Mouse (Mus musculus): Measurements from ENCODE around the gene Cnksr3. TPM values are rescaled to one million over a fixed set of nuclear protein-coding genes. Genes with fewer than 3 reads are reported as not detected.

Gene Cnksr3
- total RNA-seq, 4 experiments from 2014 or later, result 17.2 to 25.1 (median 23.2) TPM

- no peak for DNase-seq (ENCODE audit: low spot score)
Observed at GRCm38 (mm10) chr10:7149671-7150595, 62.1 kb downstream of the Cnksr3 start.

- DNase-seq (ENCODE audit: low spot score), result no peak
Observed at GRCm38 (mm10) chr10:7145614-7146013, 66.4 kb downstream of the Cnksr3 start.

DNA sequence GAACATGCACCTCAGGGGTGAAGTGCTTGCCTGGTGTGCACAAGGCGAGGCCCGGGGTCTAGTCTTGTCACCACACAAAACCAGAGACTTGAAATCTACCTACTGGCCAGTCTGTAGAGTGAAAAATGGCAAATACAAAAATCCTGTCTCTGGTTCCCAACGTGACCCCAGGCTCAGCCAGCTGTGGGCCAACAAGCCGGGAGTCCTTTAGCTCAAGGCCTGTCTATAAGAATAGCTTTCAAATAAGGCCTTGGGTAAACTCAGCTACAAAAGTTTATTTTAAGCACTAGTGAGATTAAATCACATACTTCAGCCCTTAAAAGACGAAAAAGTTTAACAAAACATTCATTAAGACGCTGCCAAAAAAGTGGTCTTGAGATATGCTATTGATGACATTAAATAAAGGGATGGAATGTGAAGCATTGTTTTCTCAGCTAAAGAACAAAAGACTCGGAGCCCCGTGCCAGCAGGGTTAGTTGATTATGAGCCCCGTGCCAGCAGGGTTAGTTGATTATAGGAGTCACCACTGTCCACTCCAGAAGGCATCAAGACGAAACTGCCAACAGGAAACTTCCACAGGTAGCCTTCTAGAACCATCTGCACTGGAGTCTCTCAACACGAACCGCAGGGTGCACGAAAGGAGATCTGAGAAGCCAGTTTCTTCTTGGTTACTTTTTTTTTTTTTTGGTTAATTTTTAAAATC lies 67.8 kb downstream of the Cnksr3 start:
- no peak for DNase-seq (ENCODE audit: low spot score)

DNA sequence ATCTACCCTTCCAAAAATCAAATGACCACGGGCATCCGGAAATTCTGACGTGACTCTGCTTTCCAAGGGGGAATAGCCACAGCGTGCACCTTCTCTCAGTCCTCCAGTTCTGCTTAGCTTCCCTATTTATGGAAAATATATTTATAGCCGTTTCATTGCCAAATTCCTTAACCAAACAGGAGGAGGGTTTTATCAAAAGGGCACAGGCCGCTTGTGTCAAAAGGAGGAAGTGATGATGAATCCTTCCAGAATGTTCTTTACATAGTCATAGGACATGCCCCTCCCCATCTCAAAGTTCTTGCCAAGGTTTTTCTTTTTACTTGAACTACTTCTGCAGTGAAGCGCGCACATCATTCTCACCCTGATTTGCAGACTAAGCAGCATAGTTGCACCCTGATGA lies 69.8 kb downstream of the Cnksr3 start:
- peak; percentile 77 for DNase-seq (ENCODE audit: low spot score)

DNA sequence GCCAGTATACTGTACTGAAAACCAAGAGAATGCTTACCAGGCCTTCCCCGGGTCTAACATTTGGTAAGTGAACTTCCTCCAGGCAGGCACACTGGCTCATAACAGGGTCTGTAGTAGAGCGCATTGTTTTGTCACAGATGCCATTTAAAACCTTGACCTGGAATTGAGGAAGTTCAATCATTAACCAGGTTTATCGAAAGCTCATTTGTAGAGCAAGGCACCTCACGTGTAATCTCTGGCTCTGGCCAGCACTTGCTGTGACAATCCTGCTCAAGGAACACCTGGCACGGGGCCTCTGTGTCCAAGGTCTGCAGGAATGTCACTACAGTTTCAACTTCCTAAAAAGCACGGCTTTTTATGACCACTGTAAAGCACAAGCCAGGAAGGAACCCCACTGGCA lies 71.8 kb downstream of the Cnksr3 start:
- no peak for DNase-seq (ENCODE audit: low spot score)

- DNase-seq (ENCODE audit: low spot score), result no peak
Observed at GRCm38 (mm10) chr10:7138049-7138448, 74.0 kb downstream of the Cnksr3 start.

- no peak for DNase-seq (ENCODE audit: low spot score)
Observed at GRCm38 (mm10) chr10:7135751-7136150, 76.3 kb downstream of the Cnksr3 start.

DNA sequence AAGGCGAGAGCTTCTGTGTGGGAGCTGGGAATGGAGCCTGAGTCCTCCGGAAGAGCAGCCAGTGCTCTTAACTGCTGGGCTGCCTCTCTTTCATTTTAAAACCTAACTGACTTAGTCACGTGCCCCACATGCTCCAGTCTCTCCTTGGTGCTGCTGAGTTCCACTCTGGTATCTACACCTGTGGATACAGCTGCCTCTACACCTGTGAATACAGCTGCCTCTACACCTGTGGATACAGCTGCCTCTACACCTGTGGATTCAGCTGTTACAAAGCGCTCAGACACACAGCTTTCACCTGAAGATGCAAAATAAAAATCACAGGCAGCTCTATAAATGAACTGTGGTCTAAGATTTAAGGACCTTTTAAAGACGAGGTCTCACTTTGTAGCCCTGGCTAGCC lies 79.0 kb downstream of the Cnksr3 start:
- no peak for DNase-seq (ENCODE audit: low spot score)

- no peak for DNase-seq (ENCODE audit: low spot score)
Observed at GRCm38 (mm10) chr10:7131441-7131840, 80.6 kb downstream of the Cnksr3 start.

- no peak for DNase-seq (ENCODE audit: low spot score)
Observed at GRCm38 (mm10) chr10:7127828-7128227, 84.2 kb downstream of the Cnksr3 start.

DNA sequence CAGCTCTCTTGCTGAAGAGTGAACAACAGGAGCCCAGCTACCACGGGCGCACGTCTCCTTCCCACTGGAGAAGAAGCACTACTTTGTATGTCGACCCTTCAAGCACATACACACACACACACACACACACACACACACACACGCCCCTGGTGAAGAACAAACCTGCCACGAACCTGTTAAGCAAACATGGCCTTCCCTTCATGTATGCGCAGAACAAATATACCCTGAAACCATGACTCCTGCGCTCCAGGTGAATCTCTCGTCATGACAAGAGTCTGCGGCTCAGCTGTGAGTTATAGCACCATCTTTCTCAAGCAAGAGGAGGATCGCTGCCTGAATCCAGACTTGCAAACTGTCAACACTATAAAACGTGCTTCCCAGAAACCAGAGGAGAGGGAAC lies 85.2 kb downstream of the Cnksr3 start:
- no peak for DNase-seq (ENCODE audit: low spot score)

GRCm38 (mm10) chr10:7126287-7126686 lies 85.8 kb downstream of the Cnksr3 start:
- DNase-seq (ENCODE audit: low spot score), result no peak

GRCm38 (mm10) chr10:7124993-7125392 lies 87.0 kb downstream of the Cnksr3 start:
- DNase-seq (ENCODE audit: low spot score), result no peak

DNA sequence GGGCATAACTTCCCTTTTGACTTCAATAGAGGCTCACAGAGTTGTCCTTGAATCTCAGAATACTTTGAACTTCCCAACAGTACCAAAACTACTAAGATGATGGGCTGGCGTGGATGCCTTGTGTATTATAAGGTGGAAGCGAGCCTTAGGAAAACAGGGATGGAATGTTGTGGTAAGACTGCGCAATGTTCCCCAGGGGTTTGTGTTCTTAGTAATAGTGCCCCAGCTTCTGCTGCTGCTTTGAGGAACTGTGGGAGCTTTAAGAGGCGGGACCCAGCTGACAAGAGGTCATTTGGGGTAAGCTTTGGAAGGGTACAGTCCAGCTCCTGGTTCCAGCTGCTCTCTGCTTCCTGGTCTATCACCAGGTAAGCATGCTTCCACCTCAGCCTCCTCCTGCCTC lies 89.7 kb downstream of the Cnksr3 start:
- no peak for DNase-seq (ENCODE audit: low spot score)

DNA sequence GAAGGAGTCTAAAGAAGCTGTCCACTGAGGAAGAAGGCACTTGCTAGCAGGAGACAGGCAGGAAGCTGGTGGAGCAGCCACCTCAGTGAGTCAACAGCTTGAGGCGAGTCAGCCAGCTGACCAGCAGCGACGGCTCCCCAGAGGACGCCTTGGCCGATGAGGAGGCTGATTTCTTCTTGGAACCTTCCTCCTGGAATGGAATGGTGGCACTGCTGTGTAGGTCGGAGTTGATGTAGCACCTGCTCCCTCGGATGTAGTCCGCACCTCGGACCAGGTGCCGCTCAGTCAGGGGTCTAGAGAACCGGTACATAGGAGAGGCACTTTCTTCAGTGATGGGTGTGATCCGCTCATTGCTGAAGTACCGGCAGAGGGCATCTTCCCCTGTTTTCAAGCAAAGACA lies 91.8 kb downstream of the Cnksr3 start:
- no peak for DNase-seq (ENCODE audit: low spot score)

DNA sequence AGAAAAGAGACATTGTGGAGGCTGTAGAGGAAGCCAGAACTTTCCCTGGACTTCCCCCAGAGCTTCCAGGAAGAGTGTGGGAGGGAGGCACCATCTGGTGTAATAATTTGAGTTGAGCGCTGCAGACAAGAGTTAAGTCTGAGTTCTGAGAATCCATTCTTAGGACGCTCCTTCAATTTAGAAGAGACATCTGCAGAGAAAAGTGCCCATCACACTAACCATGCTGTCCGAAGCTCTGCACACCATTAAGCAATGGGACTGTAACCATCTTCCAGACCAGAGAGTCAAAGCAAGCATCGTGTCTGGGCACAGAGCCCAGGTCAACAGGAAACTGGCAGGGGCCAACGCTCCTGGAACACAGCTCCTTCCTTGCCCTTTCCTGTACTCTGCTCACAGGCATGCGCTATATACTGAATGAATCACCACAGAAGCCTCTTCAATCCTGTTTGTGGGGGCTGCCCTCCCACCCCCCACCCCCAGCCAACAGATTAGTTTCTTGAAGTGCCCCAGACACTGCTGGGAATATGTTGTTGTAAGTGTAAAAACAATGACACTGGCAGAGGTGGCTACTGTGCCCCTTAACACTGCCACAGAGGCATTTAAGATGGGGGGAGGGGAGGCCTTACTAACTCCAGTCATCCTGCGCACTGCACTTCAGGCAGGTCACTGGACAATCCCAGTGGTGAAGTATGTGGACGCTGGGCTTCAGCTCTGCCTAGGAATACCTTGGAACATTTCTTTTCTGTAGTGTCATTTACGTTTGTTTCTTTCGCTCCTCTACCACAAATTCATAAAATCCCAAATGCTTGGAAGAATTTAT lies 93.6 kb downstream of the Cnksr3 start:
- DNase-seq (ENCODE audit: low spot score), result peak; percentile 85

GRCm38 (mm10) chr10:7117785-7118184 lies 94.3 kb downstream of the Cnksr3 start:
- DNase-seq (ENCODE audit: low spot score), result no peak

DNA sequence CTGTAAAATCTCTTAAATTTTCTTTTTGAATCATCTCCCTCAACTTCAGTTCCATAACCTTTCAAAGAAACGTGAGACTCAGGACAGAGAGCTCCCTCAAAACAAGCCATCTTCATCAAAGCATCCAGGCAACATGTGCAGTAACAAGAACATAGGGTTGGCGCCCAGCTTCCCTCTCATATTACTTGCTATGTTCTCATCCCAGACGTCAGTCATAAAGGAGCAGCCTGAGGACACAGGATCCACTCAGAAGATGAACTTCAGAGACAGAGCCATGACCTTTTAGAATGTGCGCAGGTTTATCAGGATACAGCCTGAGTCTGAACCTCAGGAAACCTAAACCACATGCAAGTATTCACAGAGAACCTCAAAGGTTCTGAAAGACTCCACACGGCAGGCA lies 97.2 kb downstream of the Cnksr3 start:
- DNase-seq (ENCODE audit: low spot score), result no peak

DNA sequence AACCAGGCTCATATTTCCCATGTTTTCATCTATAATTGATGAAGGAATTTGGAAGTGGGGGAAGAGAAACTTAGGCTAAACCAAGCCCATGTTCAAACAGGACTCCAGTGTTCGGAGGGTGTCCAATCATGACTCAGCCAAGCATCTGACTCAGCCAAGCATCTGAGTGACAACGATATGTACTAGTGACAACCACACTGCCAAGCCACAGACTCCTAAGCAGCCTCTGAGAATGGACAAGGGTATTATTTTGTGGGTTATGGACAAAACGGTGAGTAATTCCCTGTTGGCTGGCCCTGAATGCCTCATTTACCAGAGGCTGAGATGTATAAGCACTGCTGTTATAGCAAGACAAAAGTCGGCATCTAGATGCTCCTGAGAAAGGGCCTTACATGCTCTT lies 98.3 kb downstream of the Cnksr3 start:
- DNase-seq (ENCODE audit: low spot score), result no peak

DNA sequence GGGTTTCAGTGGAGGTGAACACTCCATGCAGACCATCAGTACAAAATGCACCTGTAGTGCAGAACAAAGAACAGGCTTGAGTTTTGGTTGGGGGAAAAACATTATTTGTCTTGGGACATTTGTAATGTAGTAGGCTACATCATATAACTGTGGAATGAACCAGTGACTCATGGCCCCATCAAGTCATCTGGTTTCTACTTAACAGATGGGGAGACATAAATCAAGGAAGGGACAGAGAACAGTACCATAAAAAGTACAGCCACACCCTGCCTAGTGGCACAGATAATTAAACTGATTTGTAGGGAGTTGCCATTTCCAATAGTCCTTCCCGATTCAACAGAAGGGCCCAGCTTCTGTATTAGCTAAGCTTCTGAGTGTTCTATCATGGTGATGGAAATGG lies 98.9 kb downstream of the Cnksr3 start:
- no peak for DNase-seq (ENCODE audit: low spot score)

- peak; percentile 52 for DNase-seq (ENCODE audit: low spot score)
Observed at GRCm38 (mm10) chr10:7111462-7112000, 100.5 kb downstream of the Cnksr3 start.

- no peak for DNase-seq (ENCODE audit: low spot score)
Observed at GRCm38 (mm10) chr10:7103872-7104271, 108.2 kb downstream of the Cnksr3 start.

All from heart, adult 8-10 months (tissue).